In genomic region chr4:62524651-62525488, GRCm38 (mm10) we compare ENCODE assay signal across 8 mouse cellular contexts. TPM values are rescaled to one million over a fixed set of nuclear protein-coding genes. Genes with fewer than 3 reads are reported as not detected.
DNase-seq lines count a peak whose midpoint lies in the region; ATAC-seq and TF ChIP-seq lines count a peak whose summit lies in the region.

Gene Pole3 (minus strand): TSS chr4:62525068.
Gene 4933430I17Rik (plus strand): TSS chr4:62525369.

- TF ChIP-seq CTCF in lung, adult 2 months (IDR thresholded peaks at IDR 0.05; ENCODE audit: insufficient read depth, low read length) = no peak

- H3K4me3 ChIP-seq in forebrain, embryonic 15.5 days = peak within 1 kb of the TSS; percentile 81
- peak within 1 kb of the TSS; percentile 91 for H3K4me3 ChIP-seq in lung, adult 2 months (replicated peaks; ENCODE audit: extremely low read depth, low read depth, low read length)

- intact Hi-C loops in heart, postnatal 25 days (cut with DNase I) = loop anchor here (2.0 kb wide), 1 partner anchor 22 kb away; the partner anchor contains the start of gene Hdhd3

- ATAC-seq in forebrain, embryonic 15.5 days (replicated peaks) = peak; percentile 98
- ATAC-seq in neutrophil, adult 5-6 weeks (ENCODE audit: extremely low read depth, insufficient number of reproducible peaks, low FRiP score, poor library complexity, severe bottlenecking) = peak; percentile 98

- peak; percentile 99 for DNase-seq in ES-CJ7 (ENCODE audit: low read depth, low spot score)
- peak; percentile 96 for DNase-seq in cerebellum, adult 11 months
- DNase-seq in heart, postnatal 25 days (ENCODE audit: low spot score) = peak; percentile 93
- peak; percentile 94 to 97 for DNase-seq in layer of hippocampus, adult 18-20 months (ENCODE audit: low spot score in 2 of 2)
- DNase-seq in lung, adult 2 months = peak; percentile 98
- peak; percentile 89 to 94 for DNase-seq in thymus, adult 18-20 months

- peak within 1 kb of the TSS; percentile 98 for H3K27ac ChIP-seq in forebrain, embryonic 15.5 days (replicated peaks)

- peak within 1 kb of the TSS; percentile 92 for H3K4me2 ChIP-seq in forebrain, embryonic 15.5 days (replicated peaks)

- peaks cover 4% of the 10 kb centered on the region for H3K36me3 ChIP-seq in forebrain, embryonic 15.5 days

- peak within 1 kb of the TSS; percentile 84 for H3K9ac ChIP-seq in forebrain, embryonic 15.5 days (replicated peaks)

- peaks cover 19% of the 10 kb centered on the region for H3K4me1 ChIP-seq in forebrain, embryonic 15.5 days
- peaks cover 4% of the 10 kb centered on the region; the same call in 1 of the 2 replicates for H3K4me1 ChIP-seq in lung, adult 2 months (ENCODE audit: control insufficient read depth, insufficient read depth, low read length)

- H3K9me3 ChIP-seq in forebrain, embryonic 15.5 days = no peaks in the 10 kb centered on the region

- under 1% methylated on average over 59 of the region's 59 CpGs for WGBS in forebrain, embryonic 15.5 days
- under 1% methylated on average over 59 of the region's 59 CpGs for WGBS in lung, adult 2 months

- H3K27me3 ChIP-seq in forebrain, embryonic 15.5 days = no peaks in the 10 kb centered on the region

- TF ChIP-seq POLR2A in lung, adult 2 months (IDR thresholded peaks at IDR 0.05; ENCODE audit: borderline replicate concordance, extremely low read depth, low read depth, low read length) = no peak

RNA-seq across cellular contexts. Expression of gene Pole3, which starts in this region (rescaled TPM):
- 83.9 and 88.4 TPM in 2 replicates for polyA plus RNA-seq in forebrain, embryonic 15.5 days (2015; fragmentation: Nextera tagmentation; extraction: Ambion mirVana)
- 10 to 100 TPM; 17.3 to 18.4 TPM for total RNA-seq in heart, postnatal 25 days (2021)
- 10 to 100 TPM; 26.4 to 26.9 TPM for total RNA-seq in layer of hippocampus, adult 18-20 months (2021)
- 8.9 and 16.1 TPM in 2 replicates for polyA plus RNA-seq in lung, adult 2 months (2012; rRNA removed)
- 10.7 and 13.1 TPM in 2 replicates for total RNA-seq in neutrophil, adult 5-6 weeks (2017)

RNA-seq across cellular contexts. Expression of gene 4933430I17Rik, which starts in this region (rescaled TPM):
- polyA plus RNA-seq in forebrain, embryonic 15.5 days (2015; fragmentation: Nextera tagmentation; extraction: Ambion mirVana) = 0.60 and 0.79 TPM in 2 replicates
- under 1 TPM; 0.18 to 0.22 TPM for total RNA-seq in heart, postnatal 25 days (2021)
- total RNA-seq in layer of hippocampus, adult 18-20 months (2021) = under 1 TPM; 0.52 to 0.53 TPM
- polyA plus RNA-seq in lung, adult 2 months (2012; rRNA removed) = 0.08 and 0.15 TPM in 2 replicates
- 0.35 TPM in 1 of 2 replicates, not detected in the other for total RNA-seq in neutrophil, adult 5-6 weeks (2017)

Comparison
In these comparisons a context has a peak if more than half of its experiments do, and no peak if none do; other contexts are left out.
1. Peak in every context shown above with its lines: DNase-seq, ATAC-seq, H3K4me3 ChIP-seq and H3K27ac ChIP-seq.